Mouse (Mus musculus) bone marrow macrophage, adult 2 months (primary cell): ENCODE measurements around the gene Dnajb1.

Source experiments
- CTCF ChIP-seq: IDR thresholded peaks from 2 replicates; pipeline ENCODE4 v1.5.1; 2012; ENCODE audit warnings: low read depth, mild to moderate bottlenecking, low read length, moderate library complexity
- POLR2A ChIP-seq: IDR thresholded peaks from 2 replicates; pipeline ENCODE4 v1.6.1; 2012; ENCODE audit warnings: mild to moderate bottlenecking, low read depth, low read length, borderline replicate concordance

DNA sequence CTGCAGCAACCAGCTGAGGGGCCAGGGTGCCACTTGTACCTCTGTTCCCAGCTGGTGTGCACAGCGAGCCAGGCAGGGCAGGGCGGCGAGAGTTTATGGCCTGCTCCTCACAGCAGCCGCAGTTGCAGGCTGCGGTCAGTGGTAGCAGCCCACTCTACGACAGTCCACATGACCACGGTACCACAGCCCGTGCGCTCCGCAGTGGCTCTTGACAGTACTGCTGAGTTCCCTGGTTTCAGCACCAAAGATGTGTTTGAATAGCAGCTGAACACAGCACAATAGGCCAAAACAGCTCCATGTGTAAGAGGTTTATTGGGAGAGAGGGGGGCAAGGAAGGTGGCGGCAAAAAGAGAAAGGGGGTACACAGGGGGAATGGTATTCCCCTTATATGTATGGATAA, 39.5 kb downstream of the Dnajb1 start:
- TF ChIP-seq CTCF (no peak), POLR2A (no peak)
